Mouse (Mus musculus) kidney, adult 18-20 months (tissue): Measurements from ENCODE around the gene Flcn.

ENCODE experiments used
- DNase-seq: peaks from one replicate; pipeline ENCODE4 v3.0.0; 2021

Flcn gene

GRCm38 (mm10) chr11:59804409-59805110, 5.3 kb downstream of the Flcn start:
- no peak for DNase-seq

DNA sequence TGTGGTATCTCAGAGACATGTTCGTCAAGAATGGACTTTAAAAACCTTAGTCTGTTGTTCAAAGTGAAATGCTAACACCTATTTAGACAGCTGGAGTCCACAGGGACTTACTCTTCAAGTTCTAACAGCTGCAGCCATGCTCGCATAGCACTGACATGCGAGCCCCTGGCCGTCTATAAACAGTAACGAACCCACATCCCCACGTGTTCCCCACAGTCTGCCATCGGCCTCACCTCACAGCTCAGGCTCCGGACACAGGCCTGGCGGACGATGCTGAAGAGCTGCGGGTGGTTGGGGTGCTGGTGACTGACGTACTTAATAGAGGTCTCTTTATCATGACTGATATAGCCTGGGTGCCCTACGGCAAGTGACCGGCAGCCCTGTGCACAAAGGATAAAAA, 6.3 kb downstream of the Flcn start:
- DNase-seq = no peak

GRCm38 (mm10) chr11:59801881-59802280, 7.9 kb downstream of the Flcn start:
- no peak for DNase-seq

DNA sequence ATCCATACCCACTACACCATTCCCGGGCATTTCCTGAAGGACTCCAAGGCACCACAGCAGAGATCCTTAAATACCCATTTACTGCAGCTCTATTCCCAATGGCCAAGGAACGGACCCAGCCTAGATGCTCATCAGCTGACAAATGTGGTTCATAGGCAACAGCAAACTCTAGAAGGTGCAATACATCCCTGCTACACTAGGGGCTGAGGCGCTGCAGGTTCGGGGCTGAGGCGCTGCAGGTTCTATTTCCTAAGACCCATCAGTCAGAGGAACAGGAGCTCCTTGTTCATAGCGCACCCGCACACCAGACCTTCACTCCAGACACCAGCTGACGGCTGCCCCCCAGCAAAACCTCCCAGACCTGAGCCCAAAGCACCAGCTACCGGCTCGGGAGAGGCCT, 9.4 kb downstream of the Flcn start:
- DNase-seq = no peak

GRCm38 (mm10) chr11:59793390-59793789, 16.4 kb downstream of the Flcn start:
- no peak for DNase-seq

GRCm38 (mm10) chr11:59789311-59789710, 20.5 kb downstream of the Flcn start:
- DNase-seq = no peak

DNA sequence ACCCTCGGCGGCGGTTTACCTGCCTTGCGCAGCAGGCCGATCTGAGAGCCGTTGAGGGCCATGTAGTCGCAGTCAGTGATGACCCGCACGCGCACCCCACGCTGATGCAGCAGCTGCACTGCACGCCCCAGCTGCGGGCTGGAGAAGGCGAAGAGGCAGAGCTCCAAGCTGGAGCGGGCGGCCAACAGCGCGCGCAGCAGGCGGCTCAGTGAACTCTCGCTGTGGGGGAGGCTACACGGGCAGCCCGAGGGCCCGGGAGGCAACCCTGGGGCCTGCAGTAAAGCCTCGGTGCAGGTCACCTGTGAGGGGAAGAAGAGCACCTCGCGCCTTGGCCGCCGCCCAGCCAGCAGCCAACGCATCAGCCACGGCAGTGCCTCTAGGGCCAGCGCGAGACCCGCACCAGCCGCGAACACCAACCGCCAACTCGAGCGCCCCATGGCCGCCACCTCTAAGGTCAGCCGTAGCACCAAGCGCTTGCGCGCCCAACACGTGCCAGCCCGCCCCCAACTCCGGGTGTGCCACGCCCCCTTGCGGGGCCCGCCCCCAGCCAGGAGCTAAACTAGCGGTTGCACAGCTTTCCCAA, 22.5 kb downstream of the Flcn start, which contains the start of gene Pld6:
Gene Pld6, minus strand, starts transcription at position 447 of the 583 bp plus-strand sequence.
- peak; percentile 61 for DNase-seq

GRCm38 (mm10) chr11:59786444-59787198, 23.2 kb downstream of the Flcn start:
- no peak for DNase-seq

DNA sequence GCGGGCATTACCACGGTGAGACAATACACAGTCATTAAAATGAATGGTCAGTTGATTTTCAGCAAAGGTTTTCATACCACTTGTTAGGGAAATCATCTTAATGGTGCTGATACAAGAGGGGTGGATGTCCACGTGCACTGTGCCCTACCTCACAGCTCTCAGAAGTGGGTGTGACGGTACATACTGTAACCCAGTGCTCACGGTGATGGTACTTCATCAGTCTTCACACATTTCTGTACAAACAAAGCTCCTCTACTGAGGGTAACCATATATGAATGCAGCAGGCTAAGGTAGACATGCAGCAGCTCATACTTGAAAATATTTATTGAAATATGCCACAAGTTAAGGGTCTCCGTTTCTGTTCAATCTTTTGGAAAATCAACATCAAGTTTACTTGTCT, 26.2 kb downstream of the Flcn start:
- no peak for DNase-seq

DNA sequence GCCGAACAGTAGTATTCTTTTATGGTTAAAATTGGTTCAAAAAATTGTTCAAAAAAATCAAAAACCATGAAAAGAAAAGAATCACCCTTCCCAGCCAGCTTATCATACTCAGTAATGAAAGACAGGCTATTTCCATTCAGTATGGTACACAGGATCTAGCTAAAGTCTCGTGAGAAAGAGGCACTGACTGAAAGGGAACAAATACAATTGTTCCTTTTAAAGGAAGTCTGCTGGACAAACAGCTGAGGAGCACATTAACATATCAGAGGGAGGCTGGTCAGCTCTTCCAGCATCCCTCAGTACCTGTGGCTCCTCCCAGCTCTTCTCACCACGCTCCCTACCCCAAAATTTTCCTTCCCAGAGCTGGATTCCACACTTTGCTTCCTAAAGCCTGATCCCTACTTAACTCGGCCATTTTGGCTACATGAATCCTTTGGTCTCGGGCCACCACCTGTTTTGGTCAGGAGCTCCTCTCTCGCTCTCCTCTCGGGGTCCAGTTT, 27.7 kb downstream of the Flcn start:
- no peak for DNase-seq

DNA sequence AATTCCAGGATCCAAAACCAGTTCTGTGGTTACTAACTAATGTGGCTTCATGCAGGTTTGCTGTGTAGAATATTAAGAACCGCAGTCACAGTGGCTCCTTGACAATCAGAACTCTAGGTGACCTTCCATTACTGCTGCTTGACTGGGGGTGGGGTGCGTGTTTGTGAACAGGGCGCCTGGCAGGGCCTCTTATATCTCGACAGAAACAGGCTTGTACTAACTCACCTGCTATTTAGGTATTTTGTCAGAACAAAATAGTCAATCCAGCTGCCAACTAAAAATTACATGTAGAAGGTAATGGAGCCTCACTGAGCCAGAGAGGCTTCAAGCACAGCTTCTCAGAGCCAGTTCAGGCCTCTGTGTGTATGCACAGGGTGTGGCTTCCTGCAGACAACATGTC, 29.6 kb downstream of the Flcn start:
- no peak for DNase-seq

DNA sequence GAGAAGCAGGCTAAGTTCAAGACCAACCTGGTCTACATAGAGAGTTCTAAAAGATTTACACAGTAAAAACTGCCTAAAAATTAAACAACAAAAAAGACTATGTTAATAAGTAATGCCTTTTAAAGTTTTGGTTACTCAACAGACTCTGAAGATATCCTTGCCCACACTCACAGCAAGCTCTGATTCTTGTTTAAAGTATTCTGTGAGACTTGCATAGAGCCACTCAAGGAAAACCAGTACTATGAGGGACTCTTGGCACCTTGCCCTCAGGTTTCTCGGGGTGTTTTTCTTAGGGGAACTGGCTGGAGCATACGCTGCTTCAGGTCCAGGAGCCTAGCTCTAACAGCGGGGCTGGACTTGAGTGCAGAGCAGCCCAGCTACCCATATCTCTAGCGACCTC, 30.4 kb downstream of the Flcn start:
- DNase-seq = no peak

GRCm38 (mm10) chr11:59778874-59779223, 31.0 kb downstream of the Flcn start:
- DNase-seq = no peak

DNA sequence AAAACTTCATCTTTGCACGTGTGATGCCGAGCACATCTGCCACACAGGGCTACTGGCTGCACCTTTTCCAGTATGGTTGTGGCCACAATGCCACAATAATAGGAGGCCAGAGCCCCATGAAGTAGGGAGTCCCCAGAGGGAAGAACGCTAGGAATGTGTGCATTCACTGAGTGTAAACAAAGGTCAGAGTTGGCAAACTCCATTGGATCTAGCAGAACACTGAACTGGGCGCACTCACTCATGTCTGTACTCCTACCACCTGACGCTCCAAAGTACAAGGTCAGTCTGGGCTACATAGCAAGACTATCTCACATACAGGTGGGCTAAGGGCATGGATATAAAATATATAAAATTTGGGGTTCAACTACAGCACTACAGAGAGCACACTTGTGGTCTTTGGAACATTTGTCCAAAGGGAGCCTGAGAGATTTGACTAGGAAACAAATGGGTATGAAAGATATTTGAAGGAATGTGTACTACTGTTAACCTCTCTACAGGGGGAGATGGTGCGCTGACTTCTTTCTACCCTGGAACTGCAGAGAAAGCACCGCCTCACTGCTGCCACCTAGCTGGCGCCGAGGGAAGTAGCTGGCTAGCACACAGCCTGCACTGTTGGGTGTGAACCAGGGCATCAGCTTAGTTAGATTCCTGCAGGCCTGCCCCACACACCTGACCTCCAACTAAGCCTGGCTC, 31.5 kb downstream of the Flcn start:
- peak; percentile 76 for DNase-seq

- no peak for DNase-seq
Measured at GRCm38 (mm10) chr11:59777259-59777658, 32.6 kb downstream of the Flcn start.

- DNase-seq = no peak
Measured at GRCm38 (mm10) chr11:59775435-59776148, 34.2 kb downstream of the Flcn start.

DNA sequence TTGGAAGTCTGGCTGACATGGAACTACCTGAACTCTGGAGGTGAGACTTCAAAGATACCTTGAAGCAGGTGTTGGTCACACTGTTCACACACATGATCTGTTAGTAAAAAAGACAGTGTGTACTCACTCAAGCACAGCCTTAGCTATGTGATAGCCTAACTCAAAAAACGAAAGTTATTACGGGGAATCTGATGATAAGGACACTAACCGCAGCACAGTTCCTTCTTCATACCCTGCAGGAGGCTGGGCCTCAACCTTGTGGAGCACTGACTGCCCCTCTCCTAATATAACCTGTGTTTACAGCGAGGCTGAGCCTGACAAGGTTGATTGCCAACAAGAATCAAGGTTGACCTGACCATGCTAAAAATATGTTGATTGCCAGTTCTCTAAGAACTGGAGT, 35.3 kb downstream of the Flcn start:
- no peak for DNase-seq

DNA sequence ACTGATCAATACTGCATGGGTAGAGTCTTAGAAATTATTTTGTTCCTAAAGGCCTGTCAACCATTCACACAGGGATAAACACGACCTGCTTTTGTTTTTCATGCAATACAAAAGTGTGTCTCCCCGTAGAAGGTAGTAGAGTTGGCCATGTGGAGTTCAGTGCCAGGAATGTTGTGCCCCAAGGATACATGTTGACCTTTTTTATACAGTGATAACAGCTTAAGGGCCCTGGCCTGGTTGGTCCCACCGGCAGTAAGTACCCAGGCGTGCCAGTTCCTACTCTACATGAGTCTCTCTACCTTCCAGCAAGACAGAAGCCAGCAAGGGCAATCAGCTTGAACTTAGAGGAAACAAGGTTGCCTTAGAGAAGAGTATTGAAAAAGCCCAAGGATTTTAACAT, 36.9 kb downstream of the Flcn start:
- DNase-seq = no peak

DNA sequence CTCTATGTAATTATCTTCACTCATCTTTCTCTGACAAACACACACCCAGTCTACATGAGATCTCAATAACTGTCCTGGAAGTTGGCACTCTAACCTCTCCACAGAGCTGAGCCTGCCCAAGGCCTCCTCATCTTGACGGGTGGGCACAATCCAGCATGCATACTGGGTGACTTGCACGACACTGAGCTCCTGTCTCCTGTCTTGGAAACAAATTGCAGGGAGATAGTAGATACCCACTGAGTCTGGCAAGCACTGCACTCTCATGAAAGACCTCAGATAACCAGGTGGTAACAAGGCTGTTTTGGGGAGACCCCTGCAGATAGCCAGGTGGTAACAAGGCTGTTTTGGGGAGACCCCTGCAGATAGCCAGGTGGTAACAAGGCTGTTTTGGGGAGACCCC, 37.5 kb downstream of the Flcn start:
- DNase-seq = no peak

DNA sequence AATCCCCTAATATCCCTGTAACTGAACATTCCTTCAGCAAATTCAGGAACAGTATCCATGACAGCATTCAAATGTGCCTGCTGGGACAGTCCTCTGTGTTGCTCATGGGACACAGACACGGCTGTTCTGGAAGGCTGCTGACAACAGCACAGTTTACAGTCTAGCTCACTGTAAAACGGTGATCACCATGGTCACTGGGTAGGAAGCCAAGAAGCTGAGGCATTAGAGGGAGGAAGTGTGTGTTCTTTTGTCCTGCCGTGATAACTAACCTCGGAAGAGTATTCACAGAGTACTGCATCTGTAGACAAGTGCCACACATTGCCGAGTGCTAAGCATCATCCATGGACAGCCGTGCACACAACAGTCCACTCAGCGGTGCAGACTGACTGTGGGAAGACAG, 39.1 kb downstream of the Flcn start:
- no peak for DNase-seq

- DNase-seq = no peak
Measured at GRCm38 (mm10) chr11:59769738-59770137, 40.1 kb downstream of the Flcn start.

- no peak for DNase-seq
Measured at GRCm38 (mm10) chr11:59769307-59769706, 40.5 kb downstream of the Flcn start.

GRCm38 (mm10) chr11:59760796-59761195, 49.0 kb downstream of the Flcn start:
- no peak for DNase-seq
